Mouse (Mus musculus) heart, adult 2 months (tissue): ENCODE measurements around the gene Leng1. TPM values are rescaled to one million over a fixed set of nuclear protein-coding genes. Genes with fewer than 3 reads are reported as not detected.
"Not testable (repeated sequence)": the region's sequence is repeated elsewhere in the genome, so short reads cannot be mapped to it uniquely, and the experiment has no call there.

Source experiments
- DNase-seq, 2 experiments: peaks; one replicate each; pipeline ENCODE4 v3.0.0; 2021
- H3K27ac ChIP-seq: fragments of 200-600 bp; 2 replicates; pipeline ENCODE4 v1.8.1; 2022
- H3K27me3 ChIP-seq: fragments of 200-500 bp; 2 replicates; pipeline ENCODE4 v1.6.1; 2012; ENCODE audit warnings: mild to moderate bottlenecking, low read length, inconsistent platforms, mixed read lengths; ENCODE audit not compliant: control insufficient read depth, insufficient read depth
- H3K36me3 ChIP-seq: fragments of 200-500 bp; 2 replicates; pipeline ENCODE4 v1.6.1; 2012; ENCODE audit warnings: low read length, inconsistent platforms; ENCODE audit not compliant: control insufficient read depth, insufficient read depth
- H3K4me1 ChIP-seq: fragments of 200-500 bp; 2 replicates; pipeline ENCODE4 v1.6.1; 2011; ENCODE audit warnings: low read length; ENCODE audit not compliant: control insufficient read depth, insufficient read depth
- H3K4me3 ChIP-seq: fragments of 200-600 bp; 2 replicates; pipeline ENCODE4 v1.8.1; 2022
- H3K79me2 ChIP-seq: fragments of 200-500 bp; replicated peaks from 2 replicates; pipeline ENCODE4 v1.6.1; 2012; ENCODE audit warnings: mild to moderate bottlenecking, inconsistent platforms, low read length, moderate library complexity, mixed read lengths; ENCODE audit not compliant: control insufficient read depth, insufficient read depth
- H3K9ac ChIP-seq: fragments of 200-500 bp; 2 replicates; pipeline ENCODE4 v1.6.1; 2012; ENCODE audit warnings: low read depth, mild to moderate bottlenecking, control low read depth, inconsistent platforms, low read length, mixed read lengths
- CTCF ChIP-seq: fragments of 200-600 bp; IDR thresholded peaks from 2 replicates; pipeline ENCODE4 v1.8.1; 2022; ENCODE audit warnings: antibody characterized with exemption, mild to moderate bottlenecking, moderate library complexity
- EP300 ChIP-seq: fragments of 200-500 bp; IDR thresholded peaks from 2 replicates; pipeline ENCODE4 v1.6.1; 2011; ENCODE audit warnings: low read depth, low read length, control low read depth; ENCODE audit not compliant: insufficient read depth
- POLR2A ChIP-seq: fragments of 200-500 bp; IDR thresholded peaks from 2 replicates; pipeline ENCODE4 v1.6.1; 2011; ENCODE audit warnings: mild to moderate bottlenecking, low read depth, low read length, control low read depth; ENCODE audit not compliant: insufficient read depth
- WGBS: fragments of 180-500 bp; shearing (Covaris S2); methylation state at CpG from one replicate; pipeline ENCODE4 v1.1.7; 2018; 5-methylcytosine and 5-hydroxymethylcytosine counted together
- intact Hi-C: fragments of 180-260 bp; cut with DNase I; formaldehyde crosslinking; loops from one replicate; pipeline ENCODE4 v1.15.1; 2025
- long read RNA-seq: library from polyadenylated mRNA; stranded (forward); transcript quantifications from one replicate; pipeline ENCODE4 v2.0.0, GENCODE M21; 2021
- polyA plus RNA-seq: library from polyadenylated mRNA; depleted of rRNA; stranded (reverse); fragments of >200 nt; gene quantifications from 2 replicates; pipeline ENCODE4 v1.2.3, GENCODE M21; 2012; rRNA removed
- total RNA-seq, 2 experiments: library from RNA; stranded (reverse); gene quantifications; 2 replicates each; pipeline ENCODE4 v1.2.3; 2021

The Leng1 gene
- 10 to 100 TPM; 11.8 to 12.8 TPM for total RNA-seq
- polyA plus RNA-seq: 4.8 and 5.9 TPM in 2 replicates
- long read RNA-seq, transcript Leng1-201 (4 exons, 2,222 nt): major isoform, 36 of 37 reads
- long read RNA-seq, partial matches to known transcripts: 1 of 37 reads
- long read RNA-seq, other reads (novel, unspliced or antisense): 0 of 37 reads

DNA sequence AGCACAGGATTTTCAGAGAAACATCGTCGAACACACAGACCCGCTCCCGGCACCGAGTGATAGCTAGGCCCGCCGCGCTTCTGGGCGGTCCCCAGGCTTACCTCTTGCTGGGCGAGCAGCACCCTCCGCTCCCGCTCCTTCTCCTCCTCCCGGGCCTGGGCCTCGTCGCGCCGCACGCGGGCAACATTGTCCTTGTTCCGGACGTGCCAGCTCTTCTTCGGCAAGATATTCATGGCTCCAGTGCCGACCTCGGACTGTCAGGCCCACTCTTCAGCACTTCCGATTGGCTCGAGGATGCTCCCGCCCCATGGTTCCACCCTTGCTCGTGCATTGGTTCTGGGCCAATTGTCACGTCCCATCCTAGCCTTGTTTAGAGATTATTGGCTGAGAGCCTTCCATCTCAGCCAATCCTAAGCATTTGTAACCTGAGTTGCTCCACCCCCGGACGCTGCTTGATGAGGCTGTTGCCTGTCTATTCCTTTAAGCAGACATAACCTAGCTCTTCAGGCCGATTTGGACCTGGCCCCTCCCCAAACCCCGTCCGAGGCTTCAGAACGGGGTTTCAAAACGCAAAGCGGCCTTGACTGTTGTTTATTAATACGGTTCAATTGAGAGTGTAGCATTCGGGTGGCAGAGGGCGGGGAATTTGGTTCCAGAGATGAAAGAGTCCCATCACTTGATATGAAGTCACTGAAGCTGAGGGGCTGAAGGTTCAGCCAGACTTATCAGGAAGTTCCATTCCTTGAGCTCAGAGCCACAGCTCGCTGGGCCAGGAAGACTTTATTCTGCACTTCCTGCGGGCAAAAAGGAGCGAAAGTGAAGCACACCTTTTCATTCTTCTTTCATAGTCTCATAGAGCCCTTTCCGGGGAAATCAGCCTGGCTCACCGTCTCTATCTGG lies at the start of gene Leng1:
TSS of gene Leng1 (minus strand) at position 626 of the 900 bp plus-strand sequence.
- Histone ChIP-seq H3K4me3 (peak within 1 kb of the TSS; percentile 76), H3K27me3 (no peaks in the 10 kb centered on the region), H3K4me1 (peaks cover 4% of the 10 kb centered on the region; the same call in 1 of the 2 replicates), H3K79me2 (no peaks in the 10 kb centered on the region; the same call in 1 of the 2 replicates), H3K27ac (peak within 1 kb of the TSS; percentile 96), H3K36me3 (peaks cover 3% of the 10 kb centered on the region; the same call in 1 of the 2 replicates), H3K9ac (peak within 1 kb of the TSS; percentile 84)
- TF ChIP-seq CTCF (no peak), POLR2A (peak; percentile 98), EP300 (peak; percentile 65)
- peak; percentile 94 to 98 for DNase-seq
- 1% methylated on average over 45 of the region's 45 CpGs for WGBS
- intact Hi-C loops: loop anchor here (1.0 kb wide), 1 partner anchor 27 kb away; the partner anchor contains the start of gene Tsen34

DNA sequence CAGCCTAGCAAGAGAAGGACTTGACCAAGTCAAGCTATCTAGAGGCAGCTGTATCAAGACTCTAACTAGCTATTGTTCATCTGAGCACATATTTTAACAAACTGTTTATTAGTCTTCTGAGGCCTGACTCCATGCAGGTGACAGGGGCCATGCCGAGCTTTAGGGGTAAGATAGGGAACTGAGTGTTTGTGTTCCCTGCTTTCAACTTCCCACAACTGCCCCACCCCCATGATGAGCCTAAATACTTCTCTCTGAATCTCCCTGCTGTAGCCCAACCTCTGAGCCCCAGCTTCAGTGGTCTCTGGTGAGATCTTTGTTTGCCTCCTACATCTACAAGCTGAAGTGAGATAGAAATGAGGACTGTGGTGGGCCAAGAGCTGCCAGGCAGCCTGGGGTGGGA lies 49.6 kb upstream of the Leng1 start:
- no peak overlapping the region for H3K27ac ChIP-seq
- no peak for DNase-seq
- no peak for TF ChIP-seq POLR2A
- no peak for TF ChIP-seq CTCF
- TF ChIP-seq EP300: no peak
- H3K9ac ChIP-seq: no peak overlapping the region
- WGBS: 39% methylated on average over 1 of the region's 1 CpGs
- H3K27me3 ChIP-seq: no peaks in the 10 kb centered on the region
- H3K4me3 ChIP-seq: no peak overlapping the region
- no peaks in the 10 kb centered on the region for H3K4me1 ChIP-seq
- no peaks in the 10 kb centered on the region for H3K79me2 ChIP-seq
- intact Hi-C loops: no loop called here
- H3K36me3 ChIP-seq: no peaks in the 10 kb centered on the region

DNA sequence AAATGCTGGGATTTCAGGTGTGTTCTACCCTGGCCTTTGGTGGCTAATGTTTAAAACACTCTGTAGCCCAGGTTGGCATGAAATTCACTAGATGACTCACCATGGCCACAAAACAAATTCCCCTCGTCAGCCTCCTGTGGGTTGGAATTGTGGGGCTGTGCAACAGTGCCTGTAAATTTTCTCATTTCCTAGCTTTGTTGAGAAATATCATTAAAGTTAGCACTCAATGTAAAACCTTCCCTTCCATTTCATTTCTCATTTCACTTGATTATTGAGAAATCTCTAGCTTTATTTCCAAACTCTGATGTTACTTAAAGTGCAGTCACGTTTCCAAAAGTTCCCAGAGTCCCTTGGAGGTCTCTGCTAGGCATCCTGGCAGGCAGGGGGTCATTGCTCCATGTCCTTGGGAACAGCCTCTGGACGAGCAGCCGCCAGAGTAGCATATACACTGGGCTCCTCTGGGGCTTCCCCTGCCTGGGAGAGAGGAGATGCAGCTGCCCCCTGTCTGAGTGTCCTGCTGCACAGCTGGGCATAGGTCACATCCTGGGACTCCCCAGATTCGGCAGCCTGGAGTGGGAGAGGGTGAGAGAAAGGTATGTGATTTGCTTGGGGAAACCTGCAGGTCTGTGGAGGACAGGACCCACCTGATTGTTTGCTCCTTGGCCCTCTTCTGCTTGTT lies 46.8 kb upstream of the Leng1 start:
- intact Hi-C loops: no loop called here
- DNase-seq: no peak
- H3K79me2 ChIP-seq: no peaks in the 10 kb centered on the region
- peaks cover 2% of the 10 kb centered on the region; the same call in 1 of the 2 replicates for H3K36me3 ChIP-seq
- H3K9ac ChIP-seq: no peak overlapping the region
- H3K4me3 ChIP-seq: no peak overlapping the region
- no peaks in the 10 kb centered on the region for H3K27me3 ChIP-seq
- no peak for TF ChIP-seq CTCF
- TF ChIP-seq POLR2A: no peak
- TF ChIP-seq EP300: no peak
- H3K27ac ChIP-seq: no peak overlapping the region
- H3K4me1 ChIP-seq: no peaks in the 10 kb centered on the region
- WGBS: 38% methylated on average over 5 of the region's 5 CpGs

DNA sequence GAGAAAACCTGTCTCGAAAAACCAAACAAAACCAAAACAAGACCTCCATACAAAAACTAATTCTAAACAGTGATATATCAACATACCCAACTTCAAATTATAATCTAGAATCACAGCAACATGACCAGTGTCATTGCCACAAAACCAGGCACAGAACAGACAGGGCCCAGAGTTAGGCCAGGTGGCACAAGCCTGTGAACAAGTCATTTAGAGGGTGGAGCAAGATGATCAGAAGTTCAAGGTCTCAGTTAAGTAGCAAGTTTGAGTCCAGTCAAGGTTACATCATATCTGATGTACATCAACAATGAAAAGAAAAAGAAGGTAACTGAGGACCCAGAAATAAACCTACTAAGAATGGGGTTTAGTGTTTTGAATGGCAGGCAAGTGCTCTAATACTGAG lies 43.4 kb upstream of the Leng1 start:
- Histone ChIP-seq H3K27ac (no peak overlapping the region), H3K4me3 (no peak overlapping the region), H3K27me3 (no peaks in the 10 kb centered on the region), H3K9ac (no peak overlapping the region), H3K36me3 (peaks cover 19% of the 10 kb centered on the region), H3K79me2 (no peaks in the 10 kb centered on the region), H3K4me1 (peaks cover 4% of the 10 kb centered on the region)
- 75% methylated on average over 1 of the region's 1 CpGs for whole genome bisulfite sequencing
- intact Hi-C loops: loop anchor here (10.0 kb wide), 2 partner anchors 414 to 736 kb away; partner anchors contain the start of gene Rdh13
- TF ChIP-seq POLR2A (no peak), EP300 (no peak), CTCF (no peak)
- DNase-seq: no peak

DNA sequence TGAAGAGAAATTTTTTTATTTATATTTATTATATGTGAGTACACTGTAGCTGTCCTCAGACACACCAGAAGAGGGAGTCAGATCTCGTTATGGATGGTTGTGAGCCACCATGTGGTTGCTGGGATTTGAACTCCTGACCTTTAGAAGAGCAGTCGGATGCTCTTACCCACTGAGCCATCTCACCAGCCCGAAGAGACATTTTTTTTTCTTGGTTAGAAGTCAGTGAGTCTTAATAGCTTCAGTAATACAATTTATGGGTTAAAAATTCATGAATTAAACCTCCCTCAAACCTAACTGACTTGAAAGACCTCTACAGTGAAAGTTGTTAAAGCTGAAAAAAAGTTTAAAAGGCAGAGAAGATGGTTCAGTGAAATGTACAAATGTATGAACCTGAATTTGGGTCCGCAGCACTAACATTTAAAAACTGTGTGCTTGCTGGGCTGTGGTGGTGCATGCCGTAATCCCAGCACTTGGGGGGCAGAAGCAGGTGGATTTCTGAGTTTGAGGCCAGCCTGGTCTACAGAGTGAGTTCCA lies 42.9 kb upstream of the Leng1 start:
- not testable (repeated sequence) for H3K79me2 ChIP-seq, H3K4me3 ChIP-seq, H3K27ac ChIP-seq, H3K9ac ChIP-seq, H3K27me3 ChIP-seq, DNase-seq, H3K4me1 ChIP-seq
- intact Hi-C loops: loop anchor here (10.0 kb wide), 2 partner anchors 414 to 736 kb away; partner anchors contain the start of gene Rdh13
- H3K36me3 ChIP-seq: peaks cover 19% of the 10 kb centered on the region
- 55% methylated on average over 5 of the region's 5 CpGs for WGBS
